Mouse (Mus musculus): Measurements from ENCODE around the gene Pfkp. TPM values are rescaled to one million over a fixed set of nuclear protein-coding genes. Genes with fewer than 3 reads are reported as not detected.

Gene Pfkp
- polyA plus RNA-seq, 1 experiment from 2014 or later, result 51.5 TPM

- DNase-seq (ENCODE audit: low spot score), result no peak
- Histone ChIP-seq H3K4me3 (ENCODE audit: low read depth, low read length) (no peak overlapping the region), H3K9ac (ENCODE audit: low read length) (no peak overlapping the region), H3K4me1 (ENCODE audit: control insufficient read depth, insufficient read depth, low read length) (no peaks in the 10 kb centered on the region), H3K36me3 (ENCODE audit: control insufficient read depth, insufficient read depth, low read length) (no peaks in the 10 kb centered on the region), H3K4me2 (ENCODE audit: low read depth) (no peak overlapping the region), H3K9me3 (ENCODE audit: control insufficient read depth, low read length) (no peaks in the 10 kb centered on the region), H3K27me3 (ENCODE audit: control insufficient read depth, insufficient read depth, low read length) (no peaks in the 10 kb centered on the region), H3K27ac (ENCODE audit: low read depth, low read length) (no peak overlapping the region)
- 75% methylated on average over 4 of the region's 4 CpGs for WGBS
- no peak for ATAC-seq (ENCODE audit: insufficient read depth, low FRiP score, low TSS enrichment)
Observed at GRCm38 (mm10) chr13:6626508-6627114, 22.0 kb downstream of the Pfkp start.

- no peak for ATAC-seq (ENCODE audit: insufficient read depth, low FRiP score, low TSS enrichment)
- no peak overlapping the region for H3K9ac ChIP-seq (ENCODE audit: low read length)
- WGBS, result 81% methylated on average over 3 of the region's 3 CpGs
- no peaks in the 10 kb centered on the region for H3K4me1 ChIP-seq (ENCODE audit: control insufficient read depth, insufficient read depth, low read length)
- H3K4me2 ChIP-seq (ENCODE audit: low read depth), result no peak overlapping the region
- H3K9me3 ChIP-seq (ENCODE audit: control insufficient read depth, low read length), result no peaks in the 10 kb centered on the region
- no peaks in the 10 kb centered on the region for H3K36me3 ChIP-seq (ENCODE audit: control insufficient read depth, insufficient read depth, low read length)
- H3K27me3 ChIP-seq (ENCODE audit: control insufficient read depth, insufficient read depth, low read length), result no peaks in the 10 kb centered on the region
- no peak for DNase-seq (ENCODE audit: low spot score)
- H3K27ac ChIP-seq (ENCODE audit: low read depth, low read length), result no peak overlapping the region
- H3K4me3 ChIP-seq (ENCODE audit: low read depth, low read length), result no peak overlapping the region
Observed at GRCm38 (mm10) chr13:6625942-6626341, 22.6 kb downstream of the Pfkp start.

DNA sequence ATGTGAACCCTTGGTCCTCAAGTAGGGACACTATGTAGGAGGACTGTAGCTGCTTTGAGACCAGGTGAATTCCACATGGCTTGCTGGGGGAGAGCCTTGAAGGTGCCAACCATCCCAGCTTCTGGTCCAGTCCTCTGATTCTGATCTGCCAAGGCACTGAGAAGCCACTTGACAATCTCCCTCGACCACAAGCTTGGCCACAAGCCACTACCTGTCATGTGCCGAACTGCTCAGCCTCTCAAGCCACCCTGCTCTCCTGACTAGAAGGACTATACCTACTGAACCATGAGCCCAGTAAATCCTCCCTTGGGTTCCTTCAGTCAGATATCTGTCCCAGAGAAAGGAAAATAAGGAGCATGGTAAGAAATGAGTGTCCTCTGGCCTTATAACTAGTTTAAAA, 24.0 kb downstream of the Pfkp start:
- Histone ChIP-seq H3K36me3 (ENCODE audit: control insufficient read depth, insufficient read depth, low read length) (no peaks in the 10 kb centered on the region), H3K4me1 (ENCODE audit: control insufficient read depth, insufficient read depth, low read length) (no peaks in the 10 kb centered on the region), H3K4me3 (ENCODE audit: low read depth, low read length) (no peak overlapping the region), H3K9me3 (ENCODE audit: control insufficient read depth, low read length) (no peaks in the 10 kb centered on the region), H3K4me2 (ENCODE audit: low read depth) (no peak overlapping the region), H3K27me3 (ENCODE audit: control insufficient read depth, insufficient read depth, low read length) (no peaks in the 10 kb centered on the region), H3K27ac (ENCODE audit: low read depth, low read length) (no peak overlapping the region), H3K9ac (ENCODE audit: low read length) (no peak overlapping the region)
- 81% methylated on average over 2 of the region's 2 CpGs for WGBS
- DNase-seq (ENCODE audit: low spot score), result no peak
- ATAC-seq (ENCODE audit: insufficient read depth, low FRiP score, low TSS enrichment), result no peak

- DNase-seq (ENCODE audit: low spot score), result no peak
- H3K9ac ChIP-seq (ENCODE audit: low read length), result no peak overlapping the region
- no peak overlapping the region for H3K4me3 ChIP-seq (ENCODE audit: low read depth, low read length)
- ATAC-seq (ENCODE audit: insufficient read depth, low FRiP score, low TSS enrichment), result no peak
- WGBS, result 78% methylated on average over 4 of the region's 4 CpGs
- no peaks in the 10 kb centered on the region for H3K36me3 ChIP-seq (ENCODE audit: control insufficient read depth, insufficient read depth, low read length)
- no peaks in the 10 kb centered on the region for H3K4me1 ChIP-seq (ENCODE audit: control insufficient read depth, insufficient read depth, low read length)
- H3K27ac ChIP-seq (ENCODE audit: low read depth, low read length), result no peak overlapping the region
- no peak overlapping the region for H3K4me2 ChIP-seq (ENCODE audit: low read depth)
- no peaks in the 10 kb centered on the region for H3K27me3 ChIP-seq (ENCODE audit: control insufficient read depth, insufficient read depth, low read length)
- H3K9me3 ChIP-seq (ENCODE audit: control insufficient read depth, low read length), result no peaks in the 10 kb centered on the region
Observed at GRCm38 (mm10) chr13:6624121-6624520, 24.5 kb downstream of the Pfkp start.

DNA sequence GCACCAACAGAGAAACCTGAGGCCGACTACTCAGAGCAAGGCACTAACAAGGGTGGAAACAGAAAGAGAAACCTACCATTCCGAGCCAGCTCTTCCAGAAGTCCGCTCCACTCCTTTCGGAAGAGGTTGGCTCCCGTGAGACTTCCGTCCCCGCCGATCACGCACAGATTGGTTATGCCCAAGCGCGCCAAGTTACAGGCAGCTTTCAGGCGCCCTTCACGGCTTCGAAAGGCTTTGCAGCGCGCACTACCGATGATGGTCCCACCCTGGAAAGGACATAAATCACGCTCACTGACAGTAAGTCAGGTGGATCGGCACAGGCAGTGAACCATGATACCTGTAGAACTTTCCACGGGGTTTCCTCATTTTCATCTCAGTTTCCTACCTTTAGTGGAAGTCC, 26.7 kb downstream of the Pfkp start:
- 96% methylated on average over 20 of the region's 20 CpGs for WGBS
- DNase-seq (ENCODE audit: low spot score) (no peak), ATAC-seq (ENCODE audit: insufficient read depth, low FRiP score, low TSS enrichment) (no peak)
- H3K4me2 ChIP-seq (ENCODE audit: low read depth), result no peak overlapping the region
- H3K27me3 ChIP-seq (ENCODE audit: control insufficient read depth, insufficient read depth, low read length), result no peaks in the 10 kb centered on the region
- H3K4me3 ChIP-seq (ENCODE audit: low read depth, low read length), result no peak overlapping the region
- no peaks in the 10 kb centered on the region for H3K9me3 ChIP-seq (ENCODE audit: control insufficient read depth, low read length)
- H3K9ac ChIP-seq (ENCODE audit: low read length), result no peak overlapping the region
- no peaks in the 10 kb centered on the region for H3K4me1 ChIP-seq (ENCODE audit: control insufficient read depth, insufficient read depth, low read length)
- no peak overlapping the region for H3K27ac ChIP-seq (ENCODE audit: low read depth, low read length)
- no peaks in the 10 kb centered on the region for H3K36me3 ChIP-seq (ENCODE audit: control insufficient read depth, insufficient read depth, low read length)

GRCm38 (mm10) chr13:6620250-6620649, 28.3 kb downstream of the Pfkp start:
- Histone ChIP-seq H3K4me2 (ENCODE audit: low read depth) (no peak overlapping the region), H3K4me3 (ENCODE audit: low read depth, low read length) (no peak overlapping the region), H3K27me3 (ENCODE audit: control insufficient read depth, insufficient read depth, low read length) (no peaks in the 10 kb centered on the region)

GRCm38 (mm10) chr13:6618711-6619110, 29.9 kb downstream of the Pfkp start:
- H3K4me2 ChIP-seq (ENCODE audit: low read depth), result no peak overlapping the region
- no peak overlapping the region for H3K4me3 ChIP-seq (ENCODE audit: low read depth, low read length)
- ATAC-seq (ENCODE audit: insufficient read depth, low FRiP score, low TSS enrichment), result no peak
- H3K4me1 ChIP-seq (ENCODE audit: control insufficient read depth, insufficient read depth, low read length), result no peaks in the 10 kb centered on the region
- H3K9ac ChIP-seq (ENCODE audit: low read length), result no peak overlapping the region
- H3K27me3 ChIP-seq (ENCODE audit: control insufficient read depth, insufficient read depth, low read length), result no peaks in the 10 kb centered on the region
- DNase-seq (ENCODE audit: low spot score), result no peak
- H3K9me3 ChIP-seq (ENCODE audit: control insufficient read depth, low read length), result no peaks in the 10 kb centered on the region
- 89% methylated on average over 3 of the region's 3 CpGs for WGBS
- no peak overlapping the region for H3K27ac ChIP-seq (ENCODE audit: low read depth, low read length)
- no peaks in the 10 kb centered on the region for H3K36me3 ChIP-seq (ENCODE audit: control insufficient read depth, insufficient read depth, low read length)

More at GRCm38 (mm10) chr13:6620250-6620649, 28.3 kb downstream of the Pfkp start:
- no peaks in the 10 kb centered on the region for H3K36me3 ChIP-seq (ENCODE audit: control insufficient read depth, insufficient read depth, low read length)
- no peak for ATAC-seq (ENCODE audit: insufficient read depth, low FRiP score, low TSS enrichment)
- H3K9ac ChIP-seq (ENCODE audit: low read length), result no peak overlapping the region
- no peak for DNase-seq (ENCODE audit: low spot score)
- H3K27ac ChIP-seq (ENCODE audit: low read depth, low read length), result no peak overlapping the region
- H3K9me3 ChIP-seq (ENCODE audit: control insufficient read depth, low read length), result no peaks in the 10 kb centered on the region
- no peaks in the 10 kb centered on the region for H3K4me1 ChIP-seq (ENCODE audit: control insufficient read depth, insufficient read depth, low read length)
- 90% methylated on average over 3 of the region's 3 CpGs for WGBS

DNA sequence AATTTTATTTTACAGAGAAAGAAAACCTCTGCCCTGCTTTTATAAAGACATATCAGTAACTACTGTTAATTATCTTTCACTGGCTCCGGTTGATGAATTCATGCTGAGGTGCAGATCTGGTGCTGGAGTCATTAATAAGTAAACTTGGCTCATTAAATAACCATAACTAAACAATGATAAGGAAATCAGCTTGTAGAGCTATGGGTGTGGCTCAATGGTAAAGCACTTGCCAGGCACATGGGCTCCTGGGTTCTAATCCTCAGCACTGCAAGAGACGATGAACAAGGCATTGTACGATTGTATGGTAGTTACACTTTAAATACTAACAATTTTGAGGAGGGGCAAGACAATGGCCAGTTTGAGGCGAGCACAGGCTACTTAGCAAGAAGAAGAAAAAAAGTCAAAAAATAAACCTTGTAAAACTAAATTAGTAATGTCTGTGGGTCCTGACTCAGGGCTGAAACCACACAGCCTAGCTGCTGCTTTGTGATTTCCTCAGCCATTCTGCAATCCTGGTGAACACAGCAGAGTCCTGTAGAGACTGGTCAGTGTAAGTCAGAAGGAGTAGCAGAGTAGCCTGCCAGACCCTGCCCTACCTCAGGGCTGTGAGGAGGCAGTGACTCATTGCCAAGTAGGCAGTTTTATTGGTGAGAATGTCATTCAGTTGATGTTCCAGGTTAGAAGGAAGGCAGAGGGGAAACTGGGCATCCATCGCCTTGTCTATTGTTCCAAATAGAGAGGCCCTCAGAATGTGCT, 34.7 kb downstream of the Pfkp start:
- H3K36me3 ChIP-seq (ENCODE audit: control insufficient read depth, insufficient read depth, low read length), result no peaks in the 10 kb centered on the region
- H3K4me3 ChIP-seq (ENCODE audit: low read depth, low read length), result no peak overlapping the region
- WGBS, result 90% methylated on average over 5 of the region's 5 CpGs
- ATAC-seq (ENCODE audit: insufficient read depth, low FRiP score, low TSS enrichment) (no peak), DNase-seq (ENCODE audit: low spot score) (no peak)
- no peaks in the 10 kb centered on the region for H3K9me3 ChIP-seq (ENCODE audit: control insufficient read depth, low read length)
- H3K27ac ChIP-seq (ENCODE audit: low read depth, low read length), result no peak overlapping the region
- no peak overlapping the region for H3K4me2 ChIP-seq (ENCODE audit: low read depth)
- no peaks in the 10 kb centered on the region for H3K4me1 ChIP-seq (ENCODE audit: control insufficient read depth, insufficient read depth, low read length)
- H3K9ac ChIP-seq (ENCODE audit: low read length), result no peak overlapping the region
- H3K27me3 ChIP-seq (ENCODE audit: control insufficient read depth, insufficient read depth, low read length), result no peaks in the 10 kb centered on the region

GRCm38 (mm10) chr13:6602786-6603409, 45.7 kb downstream of the Pfkp start:
- Histone ChIP-seq H3K27me3 (ENCODE audit: control insufficient read depth, insufficient read depth, low read length) (no peaks in the 10 kb centered on the region), H3K36me3 (ENCODE audit: control insufficient read depth, insufficient read depth, low read length) (no peaks in the 10 kb centered on the region), H3K4me1 (ENCODE audit: control insufficient read depth, insufficient read depth, low read length) (no peaks in the 10 kb centered on the region), H3K4me3 (ENCODE audit: low read depth, low read length) (no peak overlapping the region), H3K9me3 (ENCODE audit: control insufficient read depth, low read length) (no peaks in the 10 kb centered on the region), H3K9ac (ENCODE audit: low read length) (no peak overlapping the region), H3K27ac (ENCODE audit: low read depth, low read length) (no peak overlapping the region), H3K4me2 (ENCODE audit: low read depth) (no peak overlapping the region)
- ATAC-seq (ENCODE audit: insufficient read depth, low FRiP score, low TSS enrichment), result no peak
- WGBS, result 85% methylated on average over 10 of the region's 10 CpGs
- DNase-seq (ENCODE audit: low spot score), result no peak

All from neural tube, embryonic 11.5 days (tissue).